Mouse (Mus musculus) ZHBTc4 (cell line): ENCODE data around the gene Vezt.

Source experiments
- DNase-seq: peaks from one replicate; pipeline ENCODE4 v3.0.0-alpha.2; 2011; ENCODE audit warnings: low read depth, low spot score

Vezt gene

DNA sequence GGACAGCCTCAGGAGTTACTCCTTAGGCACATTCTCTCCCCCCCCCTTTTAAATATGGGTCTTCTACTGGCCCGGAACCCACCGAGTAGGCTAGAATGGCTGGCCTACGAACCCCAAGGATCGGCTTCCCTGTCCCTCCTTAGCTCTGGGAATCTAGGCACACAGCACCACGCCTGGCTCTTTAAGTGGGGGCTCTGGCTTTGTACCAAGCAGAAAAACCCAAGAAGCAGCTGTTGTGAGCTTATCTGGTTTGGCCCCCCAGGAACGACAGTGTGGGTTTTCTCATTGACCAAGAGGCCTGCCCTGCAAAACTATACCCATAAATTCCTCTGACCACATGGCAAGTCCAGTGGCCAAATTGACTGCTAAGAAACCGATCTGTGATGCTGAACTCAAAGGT lies 82.1 kb downstream of the Vezt start:
- no peak for DNase-seq

DNA sequence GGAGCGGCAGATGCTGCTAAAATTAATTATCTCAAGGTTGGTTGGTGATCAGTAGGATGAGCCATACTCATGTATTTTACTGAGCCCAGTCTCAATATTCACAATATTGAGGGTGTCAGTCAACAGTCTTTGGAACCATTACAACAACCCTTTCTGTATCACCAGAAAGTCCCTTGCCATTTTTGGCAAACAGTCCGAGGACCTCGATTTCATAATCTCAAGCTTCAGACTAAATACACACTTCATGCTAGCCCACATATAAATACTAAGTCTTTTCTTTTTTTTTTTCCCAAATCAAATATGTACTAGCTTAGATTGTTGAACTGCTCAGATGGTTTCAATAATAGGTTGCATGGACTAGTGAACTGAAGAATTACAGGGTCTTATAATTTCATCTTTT lies 84.6 kb downstream of the Vezt start:
- no peak for DNase-seq

- DNase-seq = no peak
Observed at GRCm38 (mm10) chr10:93949921-93950320, 85.7 kb downstream of the Vezt start.

DNA sequence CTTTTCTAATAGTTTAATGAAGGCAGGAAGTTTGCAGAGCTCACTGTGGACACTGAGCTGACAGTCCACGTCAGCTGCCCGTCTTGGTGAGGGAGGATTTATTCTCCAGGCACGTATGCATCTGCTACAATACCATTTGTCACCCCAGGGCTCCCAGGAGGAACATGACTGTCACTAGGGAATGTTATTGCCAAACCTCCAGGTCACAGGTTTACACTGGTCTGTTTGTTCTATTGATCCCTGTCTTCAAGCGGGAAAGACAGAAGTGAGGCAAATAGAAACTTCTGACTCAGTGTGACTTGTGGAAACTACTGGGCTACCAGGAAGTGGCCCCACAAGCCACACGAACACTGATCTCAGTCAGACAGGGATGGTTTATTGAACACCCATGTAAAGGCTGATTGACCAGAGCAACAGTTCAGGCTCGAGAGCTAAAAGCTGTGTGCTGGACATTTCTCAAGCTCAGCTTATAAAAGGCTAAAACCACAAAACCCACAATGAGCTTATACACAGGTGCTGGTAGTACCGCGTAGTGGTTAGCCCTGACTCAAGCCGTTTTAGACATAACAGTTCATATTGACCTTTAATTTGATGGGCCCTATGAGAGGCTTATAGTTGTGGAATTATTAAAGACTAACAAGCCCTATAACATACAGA lies 89.6 kb downstream of the Vezt start:
- no peak for DNase-seq

DNA sequence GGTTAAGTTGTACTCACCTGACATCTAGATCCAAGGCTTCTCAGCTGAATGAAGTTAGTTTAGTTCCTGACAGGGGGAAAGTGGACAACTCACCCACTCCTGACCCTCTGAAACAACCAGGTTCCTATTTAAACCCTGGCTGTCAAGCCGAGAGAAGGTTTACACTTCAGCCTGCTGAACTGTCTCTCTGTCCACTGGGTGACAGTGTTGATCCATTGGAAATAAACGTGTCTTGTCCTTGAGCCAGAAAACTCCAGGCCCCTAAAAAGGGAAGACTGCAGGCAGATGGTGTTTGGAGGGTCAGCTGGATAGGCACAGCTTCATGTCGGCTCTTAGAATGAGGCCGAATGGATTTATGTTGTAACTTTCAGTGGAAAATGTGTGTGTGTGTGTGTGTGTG lies 90.3 kb downstream of the Vezt start:
- DNase-seq = peak; percentile 7

DNA sequence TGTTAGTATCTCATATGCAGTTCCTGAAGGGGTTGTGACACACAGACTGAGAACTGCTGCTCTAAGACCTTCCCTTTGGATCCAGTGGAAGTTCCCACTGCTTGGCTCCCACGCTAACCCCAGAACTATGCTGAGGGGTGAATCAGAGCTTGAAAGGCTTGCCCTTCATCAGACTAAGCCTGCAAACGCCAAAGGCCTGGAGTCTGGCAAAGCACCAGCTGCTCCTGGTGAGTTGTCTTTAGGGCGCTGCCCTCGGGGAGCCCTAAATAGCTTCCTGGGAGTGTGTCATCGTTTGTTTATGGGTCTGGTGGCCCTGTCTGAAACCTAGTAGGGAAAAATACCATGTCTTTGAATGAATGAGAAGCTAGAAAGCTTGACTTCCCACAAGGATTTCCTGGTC lies 91.4 kb downstream of the Vezt start:
- DNase-seq = no peak

- no peak for DNase-seq
Observed at GRCm38 (mm10) chr10:93940279-93940678, 95.3 kb downstream of the Vezt start.

DNA sequence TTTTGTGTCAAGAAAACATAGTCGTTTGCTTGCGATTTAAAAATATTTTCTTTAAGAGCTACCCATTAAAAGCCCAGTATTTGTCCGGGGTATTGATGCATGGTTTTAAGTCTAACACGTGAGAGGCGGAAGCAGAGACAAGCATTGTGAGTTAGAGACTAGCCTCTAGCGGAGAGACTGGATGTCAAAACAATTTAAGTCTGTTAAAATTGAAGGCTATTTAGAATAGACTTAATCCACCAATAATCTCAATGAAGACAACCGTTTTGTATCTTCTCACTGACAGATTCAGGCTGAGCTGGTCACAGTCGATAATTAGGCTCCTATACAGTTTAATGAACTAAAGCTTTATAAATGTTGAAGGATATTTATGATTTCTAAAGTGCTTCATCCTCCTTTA lies 95.9 kb downstream of the Vezt start:
- DNase-seq = no peak

DNA sequence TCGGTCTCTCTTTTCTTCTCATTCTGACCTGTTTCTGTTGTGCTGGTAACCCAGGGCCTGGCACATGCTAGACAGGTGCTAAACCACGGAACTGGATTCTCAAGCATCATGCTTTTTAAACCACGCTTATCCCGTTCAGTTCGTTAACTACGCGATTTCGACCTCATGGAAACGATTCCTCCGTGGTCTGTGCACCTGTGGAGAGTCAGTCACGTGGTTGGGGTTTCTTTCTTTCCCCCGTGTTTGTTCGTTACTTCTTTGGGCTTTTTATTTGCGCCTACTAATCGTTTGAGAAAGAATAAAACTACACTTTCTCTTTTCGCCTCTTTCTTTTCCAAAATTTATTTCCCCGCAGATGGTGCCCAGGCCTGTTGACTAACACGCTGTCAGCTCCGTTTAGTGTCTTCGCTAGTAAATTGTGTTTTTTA lies 96.8 kb downstream of the Vezt start:
- DNase-seq = no peak

GRCm38 (mm10) chr10:93933980-93934379 lies 101.6 kb downstream of the Vezt start:
- DNase-seq = no peak

- no peak for DNase-seq
Observed at GRCm38 (mm10) chr10:93932861-93933260, 102.8 kb downstream of the Vezt start.

DNA sequence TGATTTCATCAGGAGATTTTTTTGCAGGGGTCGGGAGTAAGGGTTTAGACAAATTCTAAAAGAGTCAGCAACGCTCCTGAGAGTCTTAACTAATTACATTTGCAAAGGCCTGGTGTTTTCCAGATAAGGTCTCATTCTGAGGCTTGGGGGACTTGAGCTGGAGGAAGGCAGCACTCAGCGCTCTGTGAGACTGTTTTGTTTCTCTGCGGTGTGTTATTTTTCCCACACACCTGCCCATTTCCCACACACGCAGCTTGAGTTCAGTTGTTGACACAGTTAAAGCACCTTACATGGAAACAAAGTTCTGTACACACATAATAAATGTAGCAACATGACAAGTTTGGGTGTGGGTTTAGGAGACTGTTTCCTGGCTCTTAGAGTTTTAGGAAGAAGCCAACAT lies 103.6 kb downstream of the Vezt start:
- no peak for DNase-seq

DNA sequence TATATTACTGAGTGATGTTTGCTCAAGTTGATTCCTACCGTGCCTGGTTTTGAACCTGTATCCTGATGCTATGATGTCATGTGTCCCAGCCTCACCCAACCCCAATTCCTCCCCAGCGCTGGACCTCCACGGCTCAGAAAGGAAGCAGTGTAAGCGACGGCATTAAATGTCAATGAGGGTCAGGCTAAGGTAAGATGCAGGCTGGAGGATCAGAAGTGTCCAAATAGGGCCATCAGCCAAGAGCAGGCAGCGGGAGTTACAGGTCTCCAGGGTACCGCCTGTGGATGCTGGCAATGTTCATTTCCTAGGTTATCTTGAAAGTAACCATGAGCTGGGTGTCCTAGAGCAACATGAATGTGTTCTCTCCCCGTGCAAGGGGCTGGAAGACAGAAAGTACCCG lies 104.2 kb downstream of the Vezt start:
- no peak for DNase-seq

- no peak for DNase-seq
Observed at GRCm38 (mm10) chr10:93930236-93930824, 105.3 kb downstream of the Vezt start.

- DNase-seq = no peak
Observed at GRCm38 (mm10) chr10:93924666-93925065, 111.0 kb downstream of the Vezt start.

GRCm38 (mm10) chr10:93921160-93921559 lies 114.5 kb downstream of the Vezt start:
- no peak for DNase-seq

GRCm38 (mm10) chr10:93919227-93919626 lies 116.4 kb downstream of the Vezt start:
- no peak for DNase-seq

GRCm38 (mm10) chr10:93918701-93919100 lies 116.9 kb downstream of the Vezt start:
- no peak for DNase-seq

- DNase-seq = no peak
Observed at GRCm38 (mm10) chr10:93918087-93918486, 117.5 kb downstream of the Vezt start.

GRCm38 (mm10) chr10:93916778-93917177 lies 118.8 kb downstream of the Vezt start:
- peak; percentile 44 for DNase-seq

- DNase-seq = no peak
Observed at GRCm38 (mm10) chr10:93915531-93916275, 119.9 kb downstream of the Vezt start.

GRCm38 (mm10) chr10:93913525-93913924 lies 122.1 kb downstream of the Vezt start:
- DNase-seq = no peak

- DNase-seq = no peak
Observed at GRCm38 (mm10) chr10:93912917-93913316, 122.7 kb downstream of the Vezt start.
